Mouse (Mus musculus) CD4-positive, CD25-positive, alpha-beta regulatory T cell, adult 4 months (primary cell): ENCODE measurements around the gene Acap1. TPM values are rescaled to one million over a fixed set of nuclear protein-coding genes. Genes with fewer than 3 reads are reported as not detected.
"Not testable (repeated sequence)": the region's sequence is repeated elsewhere in the genome, so short reads cannot be mapped to it uniquely, and the experiment has no call there.

Source experiments
- ATAC-seq: one replicate; pipeline ENCODE4 v1.8.0; 2017
- polyA plus RNA-seq, 2 experiments: library from polyadenylated mRNA; unstranded; fragments of 100-300 nt; shearing (Covaris generic); gene quantifications; one replicate each; pipeline ENCODE4 v1.2.1; 2017

The Acap1 gene
- polyA plus RNA-seq, 2 experiments from 2014 or later: 256 to 383 TPM

GRCm38 (mm10) chr11:69920266-69921031, 25.1 kb upstream of the Acap1 start:
- ATAC-seq: no peak

- peak; percentile 48 for ATAC-seq
These were observed 24.4 kb upstream of the Acap1 start for GRCm38 (mm10) chr11:69919661-69920265.

- ATAC-seq: no peak
These were observed 23.7 kb upstream of the Acap1 start for GRCm38 (mm10) chr11:69919053-69919452.

GRCm38 (mm10) chr11:69918118-69918517, 22.8 kb upstream of the Acap1 start:
- no peak for ATAC-seq

GRCm38 (mm10) chr11:69917379-69917948, 22.1 kb upstream of the Acap1 start:
- ATAC-seq: no peak

- ATAC-seq: not testable (repeated sequence)
These were observed 21.5 kb upstream of the Acap1 start for GRCm38 (mm10) chr11:69916652-69917378.

- ATAC-seq: no peak
These were observed 20.6 kb upstream of the Acap1 start for GRCm38 (mm10) chr11:69915667-69916627.

- no peak for ATAC-seq
These were observed 19.6 kb upstream of the Acap1 start for GRCm38 (mm10) chr11:69914917-69915430.

- no peak for ATAC-seq
These were observed 19.0 kb upstream of the Acap1 start for GRCm38 (mm10) chr11:69914372-69914764.

- peak; percentile 93 for ATAC-seq
These were observed 18.4 kb upstream of the Acap1 start, which contains the start of gene Gps2 for GRCm38 (mm10) chr11:69913554-69914371. Gene Gps2 (plus strand): TSS chr11:69913888.

- no peak for ATAC-seq
These were observed 17.6 kb upstream of the Acap1 start for GRCm38 (mm10) chr11:69912716-69913530.

GRCm38 (mm10) chr11:69911701-69912100, 16.4 kb upstream of the Acap1 start:
- ATAC-seq: no peak

- ATAC-seq: no peak
These were observed 15.6 kb upstream of the Acap1 start for GRCm38 (mm10) chr11:69910781-69911560.

GRCm38 (mm10) chr11:69910177-69910576, 14.8 kb upstream of the Acap1 start:
- ATAC-seq: no peak

GRCm38 (mm10) chr11:69909174-69909573, 13.8 kb upstream of the Acap1 start:
- no peak for ATAC-seq

GRCm38 (mm10) chr11:69908645-69909044, 13.3 kb upstream of the Acap1 start:
- ATAC-seq: no peak

- no peak for ATAC-seq
These were observed 9.0 kb upstream of the Acap1 start for GRCm38 (mm10) chr11:69904311-69904710.

GRCm38 (mm10) chr11:69902972-69903371, 7.6 kb upstream of the Acap1 start:
- ATAC-seq: no peak

- ATAC-seq: no peak
These were observed 6.7 kb upstream of the Acap1 start for GRCm38 (mm10) chr11:69901993-69902392.
